Mouse (Mus musculus): ENCODE data around the gene Pex13. TPM values are rescaled to one million over a fixed set of nuclear protein-coding genes. Genes with fewer than 3 reads are reported as not detected.

The Pex13 gene
- 10 to 100 TPM; 22.2 to 26.3 TPM for total RNA-seq (2021)

GRCm38 (mm10) chr11:23665798-23666501 is at the start of gene Pex13:
Gene Pex13, minus strand, starts transcription at chr11:23665959.
- DNase-seq (ENCODE audit: low spot score), result peak; percentile 86
- intact Hi-C loops (cut with DNase I), result loop anchor here (2.0 kb wide), 1 partner anchor 105 kb away; the partner anchor contains the start of gene Rel

- intact Hi-C loops (cut with DNase I), result no loop called here
- no peak for DNase-seq (ENCODE audit: low spot score)
Observed at GRCm38 (mm10) chr11:23712299-23712698, 46.5 kb upstream of the Pex13 start.

GRCm38 (mm10) chr11:23704604-23705294 is 39.0 kb upstream of the Pex13 start:
- DNase-seq (ENCODE audit: low spot score), result no peak
- intact Hi-C loops (cut with DNase I), result no loop called here

GRCm38 (mm10) chr11:23701831-23702230 is 36.1 kb upstream of the Pex13 start:
- DNase-seq (ENCODE audit: low spot score), result no peak
- intact Hi-C loops (cut with DNase I), result no loop called here

GRCm38 (mm10) chr11:23699414-23700095 is 33.8 kb upstream of the Pex13 start:
- intact Hi-C loops (cut with DNase I), result no loop called here

GRCm38 (mm10) chr11:23698526-23698925 is 32.8 kb upstream of the Pex13 start:
- DNase-seq (ENCODE audit: low spot score), result no peak
- intact Hi-C loops (cut with DNase I), result no loop called here

More at GRCm38 (mm10) chr11:23699414-23700095, 33.8 kb upstream of the Pex13 start:
- no peak for DNase-seq (ENCODE audit: low spot score)

- intact Hi-C loops (cut with DNase I), result no loop called here
Observed at GRCm38 (mm10) chr11:23695847-23696246, 30.1 kb upstream of the Pex13 start.

GRCm38 (mm10) chr11:23693286-23693685 is 27.5 kb upstream of the Pex13 start:
- intact Hi-C loops (cut with DNase I), result no loop called here
- no peak for DNase-seq (ENCODE audit: low spot score)

More at GRCm38 (mm10) chr11:23695847-23696246, 30.1 kb upstream of the Pex13 start:
- DNase-seq (ENCODE audit: low spot score), result no peak

GRCm38 (mm10) chr11:23688060-23688459 is 22.3 kb upstream of the Pex13 start:
- intact Hi-C loops (cut with DNase I), result no loop called here
- DNase-seq (ENCODE audit: low spot score), result no peak

- DNase-seq (ENCODE audit: low spot score), result no peak
- intact Hi-C loops (cut with DNase I), result no loop called here
Observed at GRCm38 (mm10) chr11:23686671-23687070, 20.9 kb upstream of the Pex13 start.

GRCm38 (mm10) chr11:23682561-23682960 is 16.8 kb upstream of the Pex13 start:
- intact Hi-C loops (cut with DNase I), result no loop called here

GRCm38 (mm10) chr11:23680435-23680950 is 14.7 kb upstream of the Pex13 start:
- intact Hi-C loops (cut with DNase I), result no loop called here
- no peak for DNase-seq (ENCODE audit: low spot score)

More at GRCm38 (mm10) chr11:23682561-23682960, 16.8 kb upstream of the Pex13 start:
- no peak for DNase-seq (ENCODE audit: low spot score)

GRCm38 (mm10) chr11:23679044-23679642 is 13.4 kb upstream of the Pex13 start:
- no peak for DNase-seq (ENCODE audit: low spot score)
- intact Hi-C loops (cut with DNase I), result loop anchor here (1.0 to 10.0 kb wide), 2 partner anchors 176 to 275 kb away; no protein-coding TSS in a partner anchor

GRCm38 (mm10) chr11:23676100-23676499 is 10.3 kb upstream of the Pex13 start:
- no peak for DNase-seq (ENCODE audit: low spot score)
- intact Hi-C loops (cut with DNase I), result loop anchor here (10.0 kb wide), 1 partner anchor 179 kb away; no protein-coding TSS in a partner anchor

- intact Hi-C loops (cut with DNase I), result loop anchor here (10.0 kb wide), 1 partner anchor 182 kb away; no protein-coding TSS in a partner anchor
- no peak for DNase-seq (ENCODE audit: low spot score)
Observed at GRCm38 (mm10) chr11:23672256-23672749, 6.5 kb upstream of the Pex13 start.

GRCm38 (mm10) chr11:23667128-23667527 is 1.4 kb upstream of the Pex13 start:
- intact Hi-C loops (cut with DNase I), result no loop called here
- DNase-seq (ENCODE audit: low spot score), result no peak

- intact Hi-C loops (cut with DNase I), result no loop called here
- DNase-seq (ENCODE audit: low spot score), result no peak
Observed at GRCm38 (mm10) chr11:23666526-23666925, 767 bp upstream of the Pex13 start.

- intact Hi-C loops (cut with DNase I), result loop anchor here (2.0 kb wide), 1 partner anchor 105 kb away; the partner anchor contains the start of gene Rel
- DNase-seq (ENCODE audit: low spot score), result no peak
Observed at GRCm38 (mm10) chr11:23665311-23665786, 410 bp downstream of the Pex13 start, which contains the start of gene Pus10. Gene Pus10, plus strand, starts transcription at chr11:23665674.

GRCm38 (mm10) chr11:23664232-23664631 is 1.5 kb downstream of the Pex13 start:
- intact Hi-C loops (cut with DNase I), result loop anchor here (1.0 to 2.0 kb wide), 2 partner anchors 31 to 107 kb away; partner anchors contain the start of genes 0610010F05Rik and Rel

More at GRCm38 (mm10) chr11:23664232-23664631, 1.5 kb downstream of the Pex13 start:
- DNase-seq (ENCODE audit: low spot score), result no peak

Measured in heart, postnatal 25 days (tissue).